Mouse (Mus musculus) heart, postnatal 36 days (tissue): ENCODE results near the gene Rfx3. TPM values are rescaled to one million over a fixed set of nuclear protein-coding genes. Genes with fewer than 3 reads are reported as not detected.

Experiments used
- DNase-seq, 2 experiments: peaks; one replicate each; pipeline ENCODE4 v3.0.0; 2021 to 2022
- intact Hi-C: fragments of 180-260 bp; cut with DNase I; formaldehyde crosslinking; loops from one replicate; pipeline ENCODE4 v1.15.1; 2025
- total RNA-seq, 2 experiments: library from RNA; stranded (reverse); gene quantifications; 2 replicates each; pipeline ENCODE4 v1.2.3; 2021

The Rfx3 gene
- 1 to 10 TPM; 2.6 to 4.8 TPM for total RNA-seq

GRCm38 (mm10) chr19:28010471-28011395 is at the start of gene Rfx3:
TSS of gene Rfx3 (minus strand) at chr19:28011166.
- DNase-seq, result peak; percentile 39 to 59
- intact Hi-C loops, result loop anchor here (5.0 kb wide), 2 partner anchors 578 to 1403 kb away; partner anchors contain the start of gene Smarca2

- intact Hi-C loops, result no loop called here
- DNase-seq, result no peak
Measured at GRCm38 (mm10) chr19:28052058-28052457, 41.1 kb upstream of the Rfx3 start.

GRCm38 (mm10) chr19:28051571-28051970 is 40.6 kb upstream of the Rfx3 start:
- intact Hi-C loops, result no loop called here
- no peak for DNase-seq

GRCm38 (mm10) chr19:28049280-28049679 is 38.3 kb upstream of the Rfx3 start:
- DNase-seq, result no peak
- intact Hi-C loops, result no loop called here

GRCm38 (mm10) chr19:28046806-28047205 is 35.8 kb upstream of the Rfx3 start:
- no peak for DNase-seq
- intact Hi-C loops, result no loop called here

- no peak for DNase-seq
- intact Hi-C loops, result no loop called here
Measured at GRCm38 (mm10) chr19:28044950-28045349, 34.0 kb upstream of the Rfx3 start.

GRCm38 (mm10) chr19:28011718-28012499 is 943 bp upstream of the Rfx3 start:
- intact Hi-C loops, result loop anchor here (5.0 kb wide), 2 partner anchors 580 to 1405 kb away; partner anchors contain the start of gene Smarca2

GRCm38 (mm10) chr19:28011396-28011717 is 391 bp upstream of the Rfx3 start:
- intact Hi-C loops, result loop anchor here (5.0 kb wide), 2 partner anchors 579 to 1404 kb away; partner anchors contain the start of gene Smarca2
- peak; percentile 92 to 94 for DNase-seq

More at GRCm38 (mm10) chr19:28011718-28012499, 943 bp upstream of the Rfx3 start:
- DNase-seq, result peak; percentile 75 to 89

- DNase-seq, result peak; percentile 11 to 21
- intact Hi-C loops, result loop anchor here (5.0 kb wide), 3 partner anchors 562 to 1402 kb away; partner anchors contain the start of gene Smarca2
Measured at GRCm38 (mm10) chr19:28009587-28010281, 1.2 kb downstream of the Rfx3 start.

GRCm38 (mm10) chr19:28004190-28004589 is 6.8 kb downstream of the Rfx3 start:
- DNase-seq, result no peak
- intact Hi-C loops, result no loop called here

GRCm38 (mm10) chr19:28003474-28003873 is 7.5 kb downstream of the Rfx3 start:
- DNase-seq, result no peak
- intact Hi-C loops, result no loop called here

- intact Hi-C loops, result no loop called here
Measured at GRCm38 (mm10) chr19:28002708-28003107, 8.3 kb downstream of the Rfx3 start.

GRCm38 (mm10) chr19:27992800-27993199 is 18.2 kb downstream of the Rfx3 start:
- no peak for DNase-seq
- intact Hi-C loops, result loop anchor here (5.0 kb wide), 1 partner anchor 540 kb away; no protein-coding TSS in a partner anchor

More at GRCm38 (mm10) chr19:28002708-28003107, 8.3 kb downstream of the Rfx3 start:
- DNase-seq, result no peak

GRCm38 (mm10) chr19:27988746-27989145 is 22.2 kb downstream of the Rfx3 start:
- no peak for DNase-seq
- intact Hi-C loops, result no loop called here

- DNase-seq, result no peak
- intact Hi-C loops, result no loop called here
Measured at GRCm38 (mm10) chr19:27967590-27967989, 43.4 kb downstream of the Rfx3 start.

GRCm38 (mm10) chr19:27961271-27961670 is 49.7 kb downstream of the Rfx3 start:
- intact Hi-C loops, result no loop called here
- no peak for DNase-seq

- intact Hi-C loops, result no loop called here
- no peak for DNase-seq
Measured at GRCm38 (mm10) chr19:27935453-27935852, 75.5 kb downstream of the Rfx3 start.

GRCm38 (mm10) chr19:27931136-27931535 is 79.8 kb downstream of the Rfx3 start:
- intact Hi-C loops, result no loop called here
- no peak for DNase-seq

- intact Hi-C loops, result no loop called here
- DNase-seq, result no peak
Measured at GRCm38 (mm10) chr19:27926378-27926777, 84.6 kb downstream of the Rfx3 start.

- DNase-seq, result no peak
- intact Hi-C loops, result no loop called here
Measured at GRCm38 (mm10) chr19:27919040-27919439, 91.9 kb downstream of the Rfx3 start.
